Mouse (Mus musculus): ENCODE measurements around the gene D630045J12Rik.

DNA sequence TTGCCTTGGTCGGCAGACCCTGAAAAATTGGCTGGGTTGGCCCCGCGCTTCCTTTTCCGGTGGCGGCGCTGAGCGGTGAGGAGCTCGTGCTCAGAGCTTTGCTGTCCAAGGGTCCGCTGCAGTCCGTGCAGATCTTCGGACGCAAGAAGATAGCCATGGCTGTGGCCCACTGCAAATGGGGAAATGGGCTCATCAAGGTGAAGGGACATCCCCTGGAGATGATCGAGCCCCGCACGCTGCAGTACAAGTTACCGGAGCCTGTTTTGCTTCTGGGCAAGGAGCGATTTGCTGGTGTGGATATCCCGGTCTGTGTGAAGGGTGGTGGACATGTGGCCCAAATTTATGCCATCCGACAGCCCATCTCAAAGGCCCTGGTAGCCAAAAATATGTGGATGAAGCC, 30.6 kb upstream of the D630045J12Rik start:
- no peak for TF ChIP-seq CTCF (IDR thresholded peaks at IDR 0.05; ENCODE audit: extremely low read depth, insufficient read length, insufficient replicate concordance, low read depth, low read length)
- no peak for TF ChIP-seq POLR2A (IDR thresholded peaks at IDR 0.05; ENCODE audit: low read depth, low read length)

Measured in small intestine, adult 2 months (tissue).